Mouse (Mus musculus): ENCODE results near the gene Selenoi. TPM values are rescaled to one million over a fixed set of nuclear protein-coding genes. Genes with fewer than 3 reads are reported as not detected.
"Not testable (repeated sequence)": the region's sequence is repeated elsewhere in the genome, so short reads cannot be mapped to it uniquely, and the experiment has no call there.

The Selenoi gene
- 10 to 100 TPM; 20.4 to 25.7 TPM for total RNA-seq (2021)
- long read RNA-seq, experiment 1, full-length matches to known transcripts = 7 of 9 reads
- long read RNA-seq, experiment 1, partial matches to known transcripts = 2 of 9 reads
- long read RNA-seq, experiment 1, other reads (novel, unspliced or antisense) = 0 of 9 reads
- long read RNA-seq, experiment 2, full-length matches to known transcripts = 17 of 20 reads
- long read RNA-seq, experiment 2, partial matches to known transcripts = 0 of 20 reads
- long read RNA-seq, experiment 2, other reads (novel, unspliced or antisense) = 3 of 20 reads

GRCm38 (mm10) chr5:30232271-30232971 is at the start of gene Selenoi:
Selenoi (plus strand) TSS chr5:30232581.
- DNase-seq (ENCODE audit: low spot score in 2 of 2) = peak; percentile 91 to 98

GRCm38 (mm10) chr5:30187687-30188485 is 44.5 kb upstream of the Selenoi start:
- DNase-seq (ENCODE audit: low spot score in 2 of 2) = no peak

- DNase-seq (ENCODE audit: low spot score in 2 of 2) = no peak
These were observed 39.9 kb upstream of the Selenoi start for GRCm38 (mm10) chr5:30192452-30192851.

- no peak for DNase-seq (ENCODE audit: low spot score in 2 of 2)
These were observed 37.0 kb upstream of the Selenoi start for GRCm38 (mm10) chr5:30195340-30195739.

GRCm38 (mm10) chr5:30198257-30198656 is 34.1 kb upstream of the Selenoi start:
- no peak for DNase-seq (ENCODE audit: low spot score in 2 of 2)

GRCm38 (mm10) chr5:30201521-30201920 is 30.9 kb upstream of the Selenoi start:
- DNase-seq (ENCODE audit: low spot score in 2 of 2) = peak in 1 of 2 experiments; percentile 43

GRCm38 (mm10) chr5:30202221-30202620 is 30.2 kb upstream of the Selenoi start:
- no peak for DNase-seq (ENCODE audit: low spot score in 2 of 2)

- no peak for DNase-seq (ENCODE audit: low spot score in 2 of 2)
These were observed 29.0 kb upstream of the Selenoi start for GRCm38 (mm10) chr5:30203216-30203885.

- no peak for DNase-seq (ENCODE audit: low spot score in 2 of 2)
These were observed 27.9 kb upstream of the Selenoi start for GRCm38 (mm10) chr5:30204441-30204840.

GRCm38 (mm10) chr5:30205034-30205433 is 27.3 kb upstream of the Selenoi start:
- no peak for DNase-seq (ENCODE audit: low spot score in 2 of 2)

GRCm38 (mm10) chr5:30205493-30205892 is 26.9 kb upstream of the Selenoi start, which contains the start of gene Adgrf3:
Adgrf3 (minus strand) TSS chr5:30205722.
- no peak for DNase-seq (ENCODE audit: low spot score in 2 of 2)

GRCm38 (mm10) chr5:30207276-30207675 is 25.1 kb upstream of the Selenoi start:
- DNase-seq (ENCODE audit: low spot score in 2 of 2) = no peak

GRCm38 (mm10) chr5:30210758-30211157 is 21.6 kb upstream of the Selenoi start:
- DNase-seq (ENCODE audit: low spot score in 2 of 2) = not testable (repeated sequence)

- peak in 1 of 2 experiments; percentile 44 for DNase-seq (ENCODE audit: low spot score in 2 of 2)
These were observed 17.5 kb upstream of the Selenoi start for GRCm38 (mm10) chr5:30214889-30215288.

GRCm38 (mm10) chr5:30215970-30216369 is 16.4 kb upstream of the Selenoi start:
- DNase-seq (ENCODE audit: low spot score in 2 of 2) = no peak

- DNase-seq (ENCODE audit: low spot score in 2 of 2) = no peak
These were observed 12.7 kb upstream of the Selenoi start for GRCm38 (mm10) chr5:30219715-30220114.

GRCm38 (mm10) chr5:30220666-30221065 is 11.7 kb upstream of the Selenoi start:
- no peak for DNase-seq (ENCODE audit: low spot score in 2 of 2)

- DNase-seq (ENCODE audit: low spot score in 2 of 2) = no peak
These were observed 9.7 kb upstream of the Selenoi start for GRCm38 (mm10) chr5:30222681-30223080.

- DNase-seq (ENCODE audit: low spot score in 2 of 2) = peak in 1 of 2 experiments; percentile 26
These were observed 1.5 kb upstream of the Selenoi start for GRCm38 (mm10) chr5:30230901-30231300.

GRCm38 (mm10) chr5:30231891-30232270 is 500 bp upstream of the Selenoi start:
- DNase-seq (ENCODE audit: low spot score in 2 of 2) = no peak

- DNase-seq (ENCODE audit: low spot score in 2 of 2) = no peak
These were observed 661 bp downstream of the Selenoi start for GRCm38 (mm10) chr5:30233042-30233441.
